24 mouse cellular contexts compared by ENCODE assay signal in genomic region chr10:92907246-92907645, GRCm38 (mm10).
DNase-seq lines count a peak whose midpoint lies in the region; ATAC-seq and TF ChIP-seq lines count a peak whose summit lies in the region.
"Had no signal": no experiment of that assay in that cellular context is flagged by ENCODE, and none has a peak within 500 bp of the region (broad histone marks: within the 10 kb centered on the region; RNA-seq: fewer than 3 reads in every experiment).

No protein-coding gene starts in this region.

- TF ChIP-seq POLR2A in kidney, adult 2 months (IDR thresholded peaks at IDR 0.05; ENCODE audit: low read depth, low read length): no peak

- no peaks in the 10 kb centered on the region for H3K9me3 ChIP-seq in forebrain, embryonic 12.5 days
- H3K9me3 ChIP-seq in forebrain, embryonic 10.5 days: no peaks in the 10 kb centered on the region
- no peaks in the 10 kb centered on the region for H3K9me3 ChIP-seq in kidney, postnatal 0 days (replicated peaks; ENCODE audit: low read length)
- no peaks in the 10 kb centered on the region for H3K9me3 ChIP-seq in neural tube, embryonic 13.5 days
- H3K9me3 ChIP-seq: heart, embryonic 13.5 days had no signal

- DNase-seq in forebrain, embryonic 10.5 days (ENCODE audit: extremely low spot score, low spot score): no peak
- DNase-seq in kidney, postnatal 0 days (ENCODE audit: low spot score): peak; percentile 1
- DNase-seq in kidney, adult 2 months: no peak
- DNase-seq in Muller cell, postnatal 12 days (ENCODE audit: inconsistent ontology term): peak; percentile 43
- no peak for DNase-seq in thymus, adult 18-20 months
- DNase-seq: adrenal gland, postnatal 25 days; cerebellum, adult 9-10 months; gastrocnemius, postnatal 36 days; heart, adult 2 months; heart, postnatal 14 days; kidney, adult 9 months; kidney, postnatal 36 days; layer of hippocampus, postnatal 36 days; liver, postnatal 0 days; right cerebral cortex, postnatal 14 days had no signal

- no peak overlapping the region for H3K9ac ChIP-seq in forebrain, embryonic 12.5 days
- H3K9ac ChIP-seq in kidney, postnatal 0 days (ENCODE audit: low read depth, low read length): no peak overlapping the region
- H3K9ac ChIP-seq in neural tube, embryonic 13.5 days: no peak overlapping the region
- H3K9ac ChIP-seq: heart, embryonic 13.5 days; hindbrain, embryonic 14.5 days; liver, postnatal 0 days had no signal

- H3K4me3 ChIP-seq in forebrain, embryonic 12.5 days (replicated peaks): no peak overlapping the region
- H3K4me3 ChIP-seq in forebrain, embryonic 10.5 days: no peak overlapping the region
- H3K4me3 ChIP-seq in kidney, postnatal 0 days (replicated peaks; ENCODE audit: low read depth, low read length): no peak overlapping the region
- no peak overlapping the region for H3K4me3 ChIP-seq in kidney, adult 2 months (ENCODE audit: insufficient read depth, low read depth, low read length)
- no peak overlapping the region for H3K4me3 ChIP-seq in neural tube, embryonic 13.5 days
- H3K4me3 ChIP-seq: heart, adult 2 months; heart, embryonic 13.5 days had no signal

- H3K27ac ChIP-seq in forebrain, embryonic 12.5 days: no peak overlapping the region
- no peak overlapping the region for H3K27ac ChIP-seq in forebrain, embryonic 10.5 days
- H3K27ac ChIP-seq in kidney, postnatal 0 days: no peak overlapping the region
- no peak overlapping the region for H3K27ac ChIP-seq in kidney, adult 2 months (ENCODE audit: insufficient read depth, low read depth, low read length)
- no peak overlapping the region for H3K27ac ChIP-seq in neural tube, embryonic 13.5 days (replicated peaks)
- H3K27ac ChIP-seq: heart, adult 2 months; heart, embryonic 13.5 days; hindbrain, embryonic 14.5 days; macrophage; stomach, postnatal 0 days had no signal

- H3K4me1 ChIP-seq in forebrain, embryonic 12.5 days: peaks cover 13% of the 10 kb centered on the region
- H3K4me1 ChIP-seq in forebrain, embryonic 10.5 days: peaks cover 25% of the 10 kb centered on the region
- H3K4me1 ChIP-seq in kidney, postnatal 0 days (replicated peaks; ENCODE audit: insufficient read depth, low read length): no peaks in the 10 kb centered on the region
- H3K4me1 ChIP-seq in kidney, adult 2 months (ENCODE audit: control insufficient read depth, insufficient read depth, low read length): no peaks in the 10 kb centered on the region
- H3K4me1 ChIP-seq in neural tube, embryonic 13.5 days (replicated peaks): 0 out of 2 replicates have a peak, but pooled peaks cover 4% of the 10 kb centered on the region

- no peaks in the 10 kb centered on the region for H3K27me3 ChIP-seq in forebrain, embryonic 12.5 days
- no peaks in the 10 kb centered on the region for H3K27me3 ChIP-seq in forebrain, embryonic 10.5 days (ENCODE audit: poor library complexity, severe bottlenecking)
- H3K27me3 ChIP-seq in kidney, postnatal 0 days (ENCODE audit: insufficient read depth, low read length): no peaks in the 10 kb centered on the region
- no peaks in the 10 kb centered on the region; the same call in 1 of the 2 replicates for H3K27me3 ChIP-seq in kidney, adult 2 months (replicated peaks; ENCODE audit: control insufficient read depth, insufficient read depth, low read length)
- H3K27me3 ChIP-seq in neural tube, embryonic 13.5 days: peaks cover 35% of the 10 kb centered on the region
- H3K27me3 ChIP-seq: heart, embryonic 13.5 days had no signal

- no peak for TF ChIP-seq CTCF in kidney, postnatal 0 days (IDR thresholded peaks at IDR 0.05; ENCODE audit: low read depth)
- no peak for TF ChIP-seq CTCF in kidney, adult 2 months (conservative IDR thresholded peaks at IDR 0.05; ENCODE audit: insufficient read depth, insufficient read length, low read depth, low read length)

- no peak overlapping the region for H3K4me2 ChIP-seq in forebrain, embryonic 12.5 days
- H3K4me2 ChIP-seq in kidney, postnatal 0 days (ENCODE audit: low read length): no peak overlapping the region
- no peak overlapping the region for H3K4me2 ChIP-seq in neural tube, embryonic 13.5 days
- H3K4me2 ChIP-seq: heart, embryonic 13.5 days; hindbrain, embryonic 14.5 days; liver, embryonic 11.5 days had no signal

- H3K36me3 ChIP-seq in forebrain, embryonic 12.5 days (replicated peaks): no peaks in the 10 kb centered on the region
- no peaks in the 10 kb centered on the region for H3K36me3 ChIP-seq in forebrain, embryonic 10.5 days (replicated peaks)
- no peaks in the 10 kb centered on the region for H3K36me3 ChIP-seq in kidney, postnatal 0 days (ENCODE audit: insufficient read depth, low read length)
- H3K36me3 ChIP-seq in kidney, adult 2 months (ENCODE audit: control insufficient read depth, insufficient read depth, low read length): no peaks in the 10 kb centered on the region
- no peaks in the 10 kb centered on the region for H3K36me3 ChIP-seq in neural tube, embryonic 13.5 days
- H3K36me3 ChIP-seq: heart, embryonic 13.5 days had no signal

- peak; percentile 55; the same call in 1 of the 2 replicates for ATAC-seq in forebrain, embryonic 12.5 days (ENCODE audit: low FRiP score)
- ATAC-seq in kidney, postnatal 0 days (replicated peaks; ENCODE audit: low FRiP score, low read depth): no peak
- peak; percentile 53 for ATAC-seq in neural tube, embryonic 13.5 days (ENCODE audit: low read depth)
- ATAC-seq in activated CD4-positive, CD25-positive, alpha-beta regulatory T cell, adult 4 months: no peak
- ATAC-seq: liver, postnatal 0 days; lung, postnatal 0 days had no signal

- 29% methylated on average over 6 of the region's 6 CpGs for WGBS in forebrain, embryonic 12.5 days
- WGBS in forebrain, embryonic 10.5 days: 40% methylated on average over 6 of the region's 6 CpGs
- 32% methylated on average over 6 of the region's 6 CpGs for WGBS in kidney, postnatal 0 days
- WGBS in kidney, adult 2 months: 32% methylated on average over 6 of the region's 6 CpGs
- WGBS in neural tube, embryonic 13.5 days: 31% methylated on average over 6 of the region's 6 CpGs

Comparison
In these comparisons a context has a peak if more than half of its experiments do, and no peak if none do; other contexts are left out.
1. DNase-seq: peak in kidney, postnatal 0 days (single experiment) and Muller cell, postnatal 12 days (single experiment); none in forebrain, embryonic 10.5 days (single experiment), kidney, adult 2 months (single experiment) and thymus, adult 18-20 months (0 of 2).
2. ATAC-seq: peak in forebrain, embryonic 12.5 days (single experiment) and neural tube, embryonic 13.5 days (single experiment); none in kidney, postnatal 0 days (single experiment) and activated CD4-positive, CD25-positive, alpha-beta regulatory T cell, adult 4 months (single experiment).